Mouse (Mus musculus): ENCODE results near the gene Gm28308. TPM values are rescaled to one million over a fixed set of nuclear protein-coding genes. Genes with fewer than 3 reads are reported as not detected.
A peak's percentile ranks its signal among the peaks of the same experiment; 100 is the strongest.

Gene Gm28308
- polyA plus RNA-seq, 1 experiment, result not detected

DNA sequence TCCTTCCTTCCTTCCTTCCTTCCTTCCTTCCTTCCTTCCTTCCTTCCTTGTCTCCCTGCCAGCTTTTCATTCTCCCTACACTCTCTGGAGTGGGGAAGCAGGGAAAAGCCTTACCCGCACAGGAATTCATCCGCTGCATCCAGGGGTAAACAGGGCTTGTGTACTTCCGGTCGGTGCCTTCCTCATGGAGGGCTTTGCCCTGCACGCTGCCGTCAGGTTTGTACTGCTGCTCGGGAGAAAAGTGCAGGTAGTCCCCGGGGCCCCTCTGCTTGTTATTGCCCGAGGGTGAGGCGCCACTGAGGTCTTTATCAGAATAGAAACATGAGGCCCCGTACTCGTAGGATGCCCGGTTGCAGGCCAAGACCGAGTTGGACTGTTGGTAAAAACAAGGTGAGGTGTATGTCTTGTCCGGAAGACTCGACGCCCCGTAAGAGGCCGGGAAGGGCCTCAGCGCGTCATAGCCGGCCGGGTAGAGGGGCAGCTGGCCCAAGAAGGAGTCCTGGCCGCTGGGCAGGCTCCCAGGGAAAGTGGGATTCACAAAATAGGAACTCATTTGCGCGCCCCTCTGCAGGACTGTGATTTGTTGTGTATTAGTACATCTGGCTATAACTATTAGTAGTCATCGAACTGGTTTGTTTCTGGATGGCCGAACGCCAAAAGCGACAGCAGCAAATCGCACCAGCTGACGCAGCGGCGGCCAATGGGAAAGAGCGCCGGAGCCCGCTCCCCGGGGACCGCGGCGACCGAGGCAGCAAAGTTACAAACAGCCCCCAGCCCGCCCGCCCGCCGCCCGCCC lies 4.9 kb downstream of the Gm28308 start, which contains the start of gene Hoxa6:
Hoxa6 (minus strand) TSS at position 651 of the 796 bp plus-strand sequence.
- Histone ChIP-seq H3K4me3 (ENCODE audit: extremely low read depth, insufficient read depth, insufficient read length) (0 out of 2 replicates have a peak within 1 kb of the TSS, but pooled peaks have one; percentile 5), H3K27me3 (ENCODE audit: control insufficient read depth, insufficient read depth, low read length) (peaks cover 13% of the 10 kb centered on the region)
- TF ChIP-seq CTCF (IDR thresholded peaks at IDR 0.05; ENCODE audit: extremely low read depth, insufficient read depth, insufficient read length, insufficient replicate concordance) (no peak), POLR2A (IDR thresholded peaks at IDR 0.05; ENCODE audit: low read depth, low read length) (no peak)

GRCm38 (mm10) chr6:52207684-52207976 lies 5.5 kb downstream of the Gm28308 start:
- TF ChIP-seq CTCF (IDR thresholded peaks at IDR 0.05; ENCODE audit: extremely low read depth, insufficient read depth, insufficient read length, insufficient replicate concordance) (no peak), POLR2A (IDR thresholded peaks at IDR 0.05; ENCODE audit: low read depth, low read length) (no peak)
- H3K27ac ChIP-seq (ENCODE audit: insufficient read depth, low read length), result no peak overlapping the region
- no peak for DNase-seq (ENCODE audit: low read depth in 1 of 2, low spot score in 2 of 2)
- H3K27me3 ChIP-seq (ENCODE audit: control insufficient read depth, insufficient read depth, low read length), result peaks cover 10% of the 10 kb centered on the region
- peaks cover 2% of the 10 kb centered on the region; the same call in 1 of the 2 replicates for H3K4me1 ChIP-seq (ENCODE audit: control insufficient read depth, insufficient read depth, insufficient read length)
- no peak overlapping the region for H3K4me3 ChIP-seq (ENCODE audit: extremely low read depth, insufficient read depth, insufficient read length)
- H3K36me3 ChIP-seq (ENCODE audit: control insufficient read depth, insufficient read depth, low read length), result no peaks in the 10 kb centered on the region

More for the DNA sequence above, 4.9 kb downstream of the Gm28308 start, which contains the start of gene Hoxa6:
- no peaks in the 10 kb centered on the region for H3K36me3 ChIP-seq (ENCODE audit: control insufficient read depth, insufficient read depth, low read length)
- no peak for DNase-seq (ENCODE audit: low read depth in 1 of 2, low spot score in 2 of 2)
- no peak within 1 kb of the TSS for H3K27ac ChIP-seq (ENCODE audit: insufficient read depth, low read length)
- peaks cover 5% of the 10 kb centered on the region for H3K4me1 ChIP-seq (ENCODE audit: control insufficient read depth, insufficient read depth, insufficient read length)
- WGBS, result 28% methylated on average over 42 of the region's 47 CpGs

- Histone ChIP-seq H3K27me3 (ENCODE audit: control insufficient read depth, insufficient read depth, low read length) (peaks cover 8% of the 10 kb centered on the region), H3K36me3 (ENCODE audit: control insufficient read depth, insufficient read depth, low read length) (no peaks in the 10 kb centered on the region), H3K27ac (ENCODE audit: insufficient read depth, low read length) (no peak overlapping the region), H3K4me1 (ENCODE audit: control insufficient read depth, insufficient read depth, insufficient read length) (peaks cover 2% of the 10 kb centered on the region; the same call in 1 of the 2 replicates), H3K4me3 (ENCODE audit: extremely low read depth, insufficient read depth, insufficient read length) (no peak overlapping the region)
- WGBS, result 72% methylated on average over 4 of the region's 4 CpGs
- TF ChIP-seq CTCF (IDR thresholded peaks at IDR 0.05; ENCODE audit: extremely low read depth, insufficient read depth, insufficient read length, insufficient replicate concordance), result no peak
- no peak for TF ChIP-seq POLR2A (IDR thresholded peaks at IDR 0.05; ENCODE audit: low read depth, low read length)
- no peak for DNase-seq (ENCODE audit: low read depth in 1 of 2, low spot score in 2 of 2)
Observed at GRCm38 (mm10) chr6:52206882-52207683, 6.1 kb downstream of the Gm28308 start.

GRCm38 (mm10) chr6:52205638-52206621 lies 7.2 kb downstream of the Gm28308 start:
- TF ChIP-seq CTCF (IDR thresholded peaks at IDR 0.05; ENCODE audit: extremely low read depth, insufficient read depth, insufficient read length, insufficient replicate concordance) (no peak), POLR2A (IDR thresholded peaks at IDR 0.05; ENCODE audit: low read depth, low read length) (no peak)
- Histone ChIP-seq H3K27me3 (ENCODE audit: control insufficient read depth, insufficient read depth, low read length) (peaks cover 8% of the 10 kb centered on the region), H3K4me1 (ENCODE audit: control insufficient read depth, insufficient read depth, insufficient read length) (0 out of 2 replicates have a peak, but pooled peaks cover 2% of the 10 kb centered on the region), H3K27ac (ENCODE audit: insufficient read depth, low read length) (no peak overlapping the region), H3K36me3 (ENCODE audit: control insufficient read depth, insufficient read depth, low read length) (no peaks in the 10 kb centered on the region), H3K4me3 (ENCODE audit: extremely low read depth, insufficient read depth, insufficient read length) (no peak overlapping the region)
- 89% methylated on average over 55 of the region's 55 CpGs for WGBS
- DNase-seq (ENCODE audit: low read depth in 1 of 2, low spot score in 2 of 2), result no peak

DNA sequence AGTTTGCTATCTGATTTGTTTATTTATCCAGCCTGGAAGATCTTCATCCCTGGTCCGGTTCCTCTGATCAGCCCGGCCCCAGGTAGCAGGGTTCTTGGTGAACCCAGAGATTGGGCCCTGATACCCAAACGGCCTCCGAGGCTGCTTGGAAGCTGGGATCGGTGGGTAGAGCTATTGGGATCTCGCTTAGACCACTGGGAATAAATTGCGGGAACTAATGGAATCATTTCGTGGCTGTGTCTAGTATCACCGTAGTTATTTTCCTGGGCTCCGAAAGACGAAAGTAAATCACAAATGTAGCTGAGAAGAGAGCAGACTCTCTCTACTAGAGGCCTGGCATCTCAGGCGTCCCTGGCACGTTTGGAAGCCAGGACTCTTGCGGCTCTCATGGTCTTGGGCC lies 7.9 kb downstream of the Gm28308 start:
- no peak overlapping the region for H3K27ac ChIP-seq (ENCODE audit: insufficient read depth, low read length)

More for the DNA sequence above, 7.9 kb downstream of the Gm28308 start:
- Histone ChIP-seq H3K4me3 (ENCODE audit: extremely low read depth, insufficient read depth, insufficient read length) (no peak overlapping the region), H3K4me1 (ENCODE audit: control insufficient read depth, insufficient read depth, insufficient read length) (0 out of 2 replicates have a peak, but pooled peaks cover 2% of the 10 kb centered on the region), H3K36me3 (ENCODE audit: control insufficient read depth, insufficient read depth, low read length) (no peaks in the 10 kb centered on the region), H3K27me3 (ENCODE audit: control insufficient read depth, insufficient read depth, low read length) (peaks cover 8% of the 10 kb centered on the region)
- DNase-seq (ENCODE audit: low read depth in 1 of 2, low spot score in 2 of 2), result no peak
- WGBS, result 86% methylated on average over 14 of the region's 14 CpGs
- no peak for TF ChIP-seq CTCF (IDR thresholded peaks at IDR 0.05; ENCODE audit: extremely low read depth, insufficient read depth, insufficient read length, insufficient replicate concordance)
- no peak for TF ChIP-seq POLR2A (IDR thresholded peaks at IDR 0.05; ENCODE audit: low read depth, low read length)
